Mouse (Mus musculus) layer of hippocampus, adult 6 months (tissue): ENCODE data around the gene Selenoo. TPM values are rescaled to one million over a fixed set of nuclear protein-coding genes. Genes with fewer than 3 reads are reported as not detected.

Experiments
- long read RNA-seq, 2 experiments: library from polyadenylated mRNA; unstranded; transcript quantifications; one replicate each; pipeline ENCODE4 v2.0.0; 2019 to 2020
- polyA plus RNA-seq: library from polyadenylated mRNA; unstranded; fragments of <200 nt; fragmentation: Nextera tagmentation; gene quantifications from 2 replicates; pipeline ENCODE4 v1.2.3, GENCODE M21; 2021

Selenoo gene
- polyA plus RNA-seq: 20.8 and 28.2 TPM in 2 replicates
- long read RNA-seq, experiment 1, transcript Selenoo-201 (9 exons, 2,383 nt): major isoform, 56 of 67 reads
- long read RNA-seq, experiment 1, partial matches to known transcripts: 8 of 67 reads
- long read RNA-seq, experiment 1, other reads (novel, unspliced or antisense): 3 of 67 reads
- long read RNA-seq, experiment 2, transcript Selenoo-201 (9 exons, 2,383 nt): major isoform, 226 of 279 reads
- long read RNA-seq, experiment 2, transcript Selenoo-202 (5 exons, 2,688 nt): minor isoform, 15 of 279 reads
- long read RNA-seq, experiment 2, partial matches to known transcripts: 15 of 279 reads
- long read RNA-seq, experiment 2, other reads (novel, unspliced or antisense): 23 of 279 reads

DNA sequence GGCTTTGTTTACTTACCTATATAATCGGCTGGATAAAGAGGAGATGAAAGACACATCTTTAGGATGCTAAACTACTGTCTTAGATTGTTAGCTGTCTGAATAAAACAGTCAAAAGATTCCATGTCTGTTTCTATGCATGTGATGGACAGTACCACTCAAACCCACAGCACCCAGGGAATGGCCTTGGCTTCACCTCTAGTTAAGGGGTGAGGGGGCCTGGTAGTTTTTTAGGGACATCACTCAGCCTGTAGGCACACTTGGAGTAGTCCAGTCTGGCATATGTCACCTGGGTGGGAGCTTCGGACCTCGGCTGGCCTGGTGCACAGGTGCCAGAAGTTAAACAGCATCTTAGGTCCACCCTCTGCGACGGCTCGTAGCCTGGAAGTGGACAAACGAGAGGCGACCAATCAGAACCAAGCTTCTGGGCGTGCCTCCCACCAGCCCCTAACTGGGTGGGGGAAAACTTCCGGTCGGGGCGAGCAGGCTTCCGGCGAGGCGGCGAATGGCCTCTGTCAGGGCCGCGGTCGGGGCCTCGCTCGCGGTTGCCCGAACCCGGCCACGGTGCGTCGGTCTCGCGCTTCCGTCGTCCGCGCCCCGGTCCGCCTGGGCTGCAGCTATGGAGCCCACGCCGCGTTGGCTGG, at the start of gene Selenoo:
Selenoo (plus strand) TSS at position 478 of the 641 bp plus-strand sequence.

GRCm38 (mm10) chr15:89059161-89059931, 29.5 kb upstream of the Selenoo start, which contains the start of gene Panx2:
Panx2 (plus strand) TSS chr15:89059734.

GRCm38 (mm10) chr15:89074613-89075477, 14.0 kb upstream of the Selenoo start, which contains the start of gene Trabd:
Trabd (plus strand) TSS chr15:89075124.

GRCm38 (mm10) chr15:89122649-89123366, 33.9 kb downstream of the Selenoo start, which contains the start of gene Tubgcp6:
Tubgcp6 (minus strand) TSS chr15:89123112.

GRCm38 (mm10) chr15:89128382-89129350, 39.8 kb downstream of the Selenoo start, which contains the start of gene Hdac10:
Hdac10 (minus strand) TSS chr15:89128700.

GRCm38 (mm10) chr15:89140659-89141252, 51.9 kb downstream of the Selenoo start, which contains the start of gene Mapk12:
Mapk12 (minus strand) TSS chr15:89140703.

GRCm38 (mm10) chr15:89149271-89150040, 60.6 kb downstream of the Selenoo start, which contains the start of gene Mapk11:
Mapk11 (minus strand) TSS chr15:89149628.

Other genes with a start within 250 kb of the Selenoo start
- 51.8 and 52.9 TPM in 2 replicates for gene Pim3, start 226.9 kb upstream of the Selenoo start, polyA plus RNA-seq
- 0.14 and 0.16 TPM in 2 replicates for gene Ttll8, start 134.7 kb upstream of the Selenoo start, polyA plus RNA-seq
- 158 and 160 TPM in 2 replicates for gene Mlc1, start 110.1 kb upstream of the Selenoo start, polyA plus RNA-seq
- not detected in 2 replicates for gene Mov10l1, start 106.2 kb upstream of the Selenoo start, polyA plus RNA-seq
- gene Panx2, start 29.4 kb upstream of the Selenoo start, polyA plus RNA-seq: 18.1 and 20.3 TPM in 2 replicates
- 9.3 and 10.5 TPM in 2 replicates for gene Trabd, start 14.0 kb upstream of the Selenoo start, polyA plus RNA-seq
- gene Tubgcp6, start 34.0 kb downstream of the Selenoo start, polyA plus RNA-seq: 2.8 and 2.9 TPM in 2 replicates
- 4.4 and 4.5 TPM in 2 replicates for gene Hdac10, start 39.6 kb downstream of the Selenoo start, polyA plus RNA-seq
- 2.2 and 2.5 TPM in 2 replicates for gene Mapk12, start 51.6 kb downstream of the Selenoo start, polyA plus RNA-seq
- gene Mapk11, start 60.5 kb downstream of the Selenoo start, polyA plus RNA-seq: 7.8 and 10.5 TPM in 2 replicates
- 17.0 and 24.8 TPM in 2 replicates for gene Plxnb2, start 91.7 kb downstream of the Selenoo start, polyA plus RNA-seq
- 11.3 and 11.9 TPM in 2 replicates for gene Dennd6b, start 107.4 kb downstream of the Selenoo start, polyA plus RNA-seq
- 91.7 and 92.3 TPM in 2 replicates for gene Ppp6r2, start 122.5 kb downstream of the Selenoo start, polyA plus RNA-seq
- 100 and 139 TPM in 2 replicates for gene Sbf1, start 226.2 kb downstream of the Selenoo start, polyA plus RNA-seq
- gene Adm2, start 233.6 kb downstream of the Selenoo start, polyA plus RNA-seq: not detected in 2 replicates
- gene Miox, start 245.3 kb downstream of the Selenoo start, polyA plus RNA-seq: not detected in 2 replicates